Mouse (Mus musculus): ENCODE measurements around the gene Khk.

Khk gene

DNA sequence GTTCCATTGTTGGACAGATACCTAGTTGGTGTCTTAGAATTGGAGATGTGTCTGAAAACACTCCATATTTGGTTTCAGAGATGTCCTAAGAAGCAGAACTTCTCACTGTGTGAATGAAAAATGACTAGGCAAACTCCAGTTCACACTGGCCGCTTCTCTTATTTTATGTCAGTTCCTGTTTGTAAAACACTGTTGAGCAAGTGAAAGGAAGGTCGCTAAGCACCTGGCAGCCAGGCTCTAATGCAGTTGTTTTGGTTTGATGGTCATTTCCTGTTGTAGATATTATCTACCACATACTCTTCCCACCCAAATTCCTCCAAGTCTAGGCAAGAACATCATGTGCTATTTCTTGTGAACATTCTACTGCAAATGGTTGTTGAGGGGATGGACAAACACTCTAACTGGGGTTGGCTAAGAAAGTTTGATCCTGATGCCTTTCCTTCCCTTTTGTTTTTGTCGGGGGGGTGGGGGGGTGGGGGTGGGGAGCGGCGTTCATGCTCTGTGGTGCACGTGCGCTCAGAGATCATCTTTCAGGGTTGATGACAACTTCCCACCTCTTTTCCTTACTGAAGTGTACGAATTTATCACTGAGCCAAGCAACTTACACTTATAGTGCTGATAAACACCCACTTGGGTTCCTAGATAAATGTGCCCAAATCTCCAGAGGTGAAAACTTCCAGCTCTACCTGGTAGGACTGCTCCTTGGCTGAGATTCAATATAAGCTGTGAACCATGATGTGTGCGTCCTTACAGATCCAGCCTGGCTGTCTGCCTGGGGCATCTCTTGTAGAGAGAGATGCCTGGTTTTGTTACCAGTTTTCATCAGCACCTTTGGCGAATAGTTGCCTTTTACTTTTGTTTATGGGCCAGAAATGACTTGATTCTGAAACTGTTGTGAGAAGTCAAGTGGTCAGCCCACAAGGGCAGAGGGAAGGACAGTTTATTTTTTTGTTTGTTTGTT is 40.6 kb downstream of the Khk start:
- peak; percentile 27 for DNase-seq (ENCODE audit: extremely low read depth, insufficient read length, low spot score)

DNA sequence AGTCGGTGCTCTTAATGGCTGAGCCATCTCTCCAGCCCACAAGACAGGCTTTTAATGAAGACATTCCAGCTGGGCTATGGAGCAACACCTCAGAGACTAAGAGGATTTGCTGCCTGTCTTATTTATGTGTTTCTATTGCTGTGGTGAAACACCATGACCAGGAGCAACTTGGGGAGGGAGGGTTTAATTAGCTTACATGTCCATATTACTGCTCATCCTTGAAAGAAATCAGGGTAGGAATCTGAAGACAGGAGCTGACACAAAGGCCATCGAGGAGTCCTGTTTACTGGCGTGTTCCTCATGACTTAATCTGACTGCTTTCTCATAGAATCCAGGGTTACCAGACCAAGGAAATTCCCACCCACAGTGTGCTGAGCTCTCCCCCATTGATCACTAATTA is 42.7 kb downstream of the Khk start:
- DNase-seq (ENCODE audit: extremely low read depth, insufficient read length, low spot score), result no peak

DNA sequence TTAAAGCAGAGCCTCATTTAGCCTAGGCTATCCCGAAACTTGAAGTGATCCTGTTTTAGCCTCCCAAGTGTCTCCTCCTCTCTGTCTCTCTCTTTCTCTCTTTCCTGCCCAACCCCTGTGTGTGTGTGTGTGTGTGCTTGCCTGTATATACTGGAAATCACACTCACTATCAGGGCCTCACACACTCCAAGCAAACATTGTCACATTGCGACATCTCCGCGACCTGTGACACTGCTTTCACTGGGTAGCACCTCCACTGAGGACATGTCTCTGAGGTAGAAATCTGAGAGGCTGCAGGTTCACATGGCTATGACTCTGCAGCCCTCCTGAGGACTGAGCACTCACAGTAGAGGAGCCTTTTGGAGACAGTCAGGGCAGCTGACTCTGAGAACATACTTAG is 45.0 kb downstream of the Khk start:
- DNase-seq (ENCODE audit: extremely low read depth, insufficient read length, low spot score), result no peak

DNA sequence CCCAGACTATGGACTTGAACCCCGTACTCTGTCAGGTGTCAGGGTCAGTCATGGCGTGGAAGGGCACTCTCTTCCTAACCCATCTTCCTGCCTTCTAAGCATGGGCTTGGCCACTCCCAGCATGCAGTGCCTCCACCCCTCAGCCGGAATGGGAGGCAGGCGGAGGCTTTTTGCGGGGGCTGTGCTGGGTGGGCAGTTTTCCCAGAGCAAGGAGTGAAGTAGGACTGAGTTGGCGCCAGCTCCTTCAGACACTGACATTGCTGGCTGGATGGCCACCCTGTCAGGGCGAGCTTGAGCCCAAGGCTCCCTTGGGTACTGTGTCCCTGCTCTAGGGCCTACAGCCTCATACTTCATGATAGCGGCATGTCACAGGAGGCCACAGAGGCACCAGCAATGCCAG is 47.2 kb downstream of the Khk start, which contains the start of gene Tcf23:
TSS of gene Tcf23 (plus strand) at position 247 of the 400 bp plus-strand sequence.
- DNase-seq (ENCODE audit: extremely low read depth, insufficient read length, low spot score), result no peak

DNA sequence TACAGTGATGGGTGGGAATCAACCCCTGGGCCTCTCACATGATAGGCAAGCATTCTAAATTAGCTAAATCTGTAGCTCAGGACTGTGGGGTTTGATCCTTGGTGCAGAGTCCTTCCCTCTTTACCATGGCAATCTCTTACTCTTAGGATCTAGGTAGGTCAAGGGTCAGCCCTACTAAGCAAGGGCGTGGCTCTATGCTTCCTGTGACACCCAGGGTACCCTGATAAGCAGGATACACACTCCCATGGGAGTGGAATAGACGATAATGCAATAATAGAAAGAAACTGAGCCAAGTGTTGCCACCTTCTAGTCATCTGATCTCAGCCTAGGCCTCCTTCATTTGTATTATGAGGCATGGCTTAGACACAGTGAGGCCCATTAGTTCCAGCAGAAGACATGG is 48.2 kb downstream of the Khk start:
- DNase-seq (ENCODE audit: extremely low read depth, insufficient read length, low spot score), result no peak

DNA sequence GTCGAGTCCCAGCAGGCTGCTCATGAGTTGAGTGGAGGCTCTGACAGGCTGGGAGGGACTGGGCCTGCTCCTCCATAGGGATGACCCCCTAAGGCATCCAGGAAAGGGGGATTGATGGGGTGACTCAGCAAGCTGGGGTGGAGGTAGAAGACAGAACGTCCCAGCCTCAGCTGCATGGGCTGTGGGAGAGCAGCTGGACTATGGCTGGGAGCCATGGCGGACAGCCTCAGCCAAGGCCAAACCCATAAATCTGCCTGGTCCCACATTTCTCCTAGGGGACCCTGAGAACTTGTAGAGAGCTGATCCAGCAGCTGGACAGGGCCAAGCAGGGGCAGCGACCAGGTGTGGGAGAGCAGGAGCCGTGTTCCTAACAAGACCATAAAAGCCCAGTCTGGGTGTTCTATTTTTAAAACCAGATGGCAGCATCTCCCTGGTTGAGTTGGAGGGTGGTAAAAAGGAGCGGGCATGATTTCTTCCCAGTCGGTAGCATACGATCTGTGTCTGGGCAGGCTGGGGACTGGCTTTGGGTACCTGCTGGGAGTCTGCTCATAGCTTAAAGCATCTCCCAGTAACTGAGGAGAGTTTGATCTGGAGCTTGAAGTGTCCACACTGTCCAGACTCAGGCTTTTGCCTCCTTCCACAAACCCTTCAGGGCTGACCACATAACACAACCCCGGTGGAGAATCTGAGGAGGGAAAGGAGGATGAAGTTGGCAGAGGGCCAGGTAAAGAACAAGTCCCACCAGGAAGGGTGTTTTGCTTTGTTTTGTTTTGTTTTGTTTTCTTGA is 53.8 kb downstream of the Khk start:
- DNase-seq (ENCODE audit: extremely low read depth, insufficient read length, low spot score), result no peak

All from 3134 (cell line).